Mouse (Mus musculus) kidney, postnatal 0 days (tissue): ENCODE data around the gene Cd300lg. TPM values are rescaled to one million over a fixed set of nuclear protein-coding genes. Genes with fewer than 3 reads are reported as not detected.

Source experiments
- ATAC-seq: fragments of 200-750 bp; cut with Nextera tagmentation; replicated peaks from 2 replicates; pipeline ENCODE4 v1.8.0; 2017; ENCODE audit warnings: low read depth, moderate number of reproducible peaks, moderate TSS enrichment, moderate library complexity; ENCODE audit not compliant: low FRiP score
- DNase-seq: peaks from one replicate; pipeline ENCODE4 v3.0.0-alpha.2; 2016; ENCODE audit warnings: low spot score
- H3K27ac ChIP-seq: fragments of 300-500 bp; sonication (generic); 2 replicates; pipeline ENCODE4 v1.5.1; 2014; ENCODE audit warnings: mild to moderate bottlenecking
- H3K27me3 ChIP-seq: fragments of 300-500 bp; sonication (generic); 2 replicates; pipeline ENCODE4 v1.6.1; 2014; ENCODE audit warnings: low read length, mixed read lengths; ENCODE audit not compliant: insufficient read depth
- H3K36me3 ChIP-seq: fragments of 300-500 bp; sonication (generic); 2 replicates; pipeline ENCODE4 v1.6.1; 2014; ENCODE audit warnings: low read length, mixed read lengths; ENCODE audit not compliant: insufficient read depth
- H3K4me1 ChIP-seq: fragments of 300-500 bp; sonication (generic); replicated peaks from 2 replicates; pipeline ENCODE4 v1.6.1; 2014; ENCODE audit warnings: antibody characterized with exemption, low read length, mixed read lengths; ENCODE audit not compliant: insufficient read depth
- H3K4me2 ChIP-seq: fragments of 300-500 bp; sonication (generic); 2 replicates; pipeline ENCODE4 v1.6.1; 2014; ENCODE audit warnings: mild to moderate bottlenecking, low read length, moderate library complexity, mixed read lengths
- H3K4me3 ChIP-seq: fragments of 300-500 bp; sonication (generic); replicated peaks from 2 replicates; pipeline ENCODE4 v1.5.1; 2014; ENCODE audit warnings: low read depth, low read length
- H3K9ac ChIP-seq: fragments of 300-500 bp; sonication (generic); 2 replicates; pipeline ENCODE4 v1.6.1; 2014; ENCODE audit warnings: low read depth, low read length
- H3K9me3 ChIP-seq: fragments of 300-500 bp; sonication (generic); replicated peaks from 2 replicates; pipeline ENCODE4 v1.6.1; 2016; ENCODE audit warnings: low read length, inconsistent platforms, mixed read lengths
- CTCF ChIP-seq: IDR thresholded peaks from 2 replicates; pipeline ENCODE4 v1.5.1; 2016; ENCODE audit warnings: antibody characterized with exemption, low read depth, mild to moderate bottlenecking, moderate library complexity
- WGBS: fragments of 180-500 bp; shearing (Covaris S2); extraction: QIAGEN DNeasy Blood & Tissue Kit; methylation state at CpG from one replicate; pipeline ENCODE4 v1.1.7; 2014; 5-methylcytosine and 5-hydroxymethylcytosine counted together
- polyA plus RNA-seq: library from polyadenylated mRNA; unstranded; fragments of >200 nt; fragmentation: Nextera tagmentation; extraction: Ambion mirVana; gene quantifications from 2 replicates; pipeline ENCODE4 v1.2.1, GENCODE M21; 2015

The Cd300lg gene
- polyA plus RNA-seq, 1 experiment from 2014 or later, result 2.8 TPM

GRCm38 (mm10) chr11:102013201-102013600 lies 28.1 kb upstream of the Cd300lg start:
- no peaks in the 10 kb centered on the region for H3K27me3 ChIP-seq
- WGBS, result 70% methylated on average over 8 of the region's 8 CpGs
- DNase-seq, result no peak

GRCm38 (mm10) chr11:102015472-102015871 lies 25.8 kb upstream of the Cd300lg start:
- Histone ChIP-seq H3K4me2 (no peak overlapping the region), H3K4me1 (no peaks in the 10 kb centered on the region), H3K4me3 (no peak overlapping the region), H3K36me3 (no peaks in the 10 kb centered on the region), H3K9me3 (no peaks in the 10 kb centered on the region), H3K9ac (no peak overlapping the region), H3K27ac (no peak overlapping the region), H3K27me3 (no peaks in the 10 kb centered on the region)
- no peak for DNase-seq
- TF ChIP-seq CTCF, result no peak
- WGBS, result 63% methylated on average over 6 of the region's 6 CpGs
- no peak for ATAC-seq

More at GRCm38 (mm10) chr11:102013201-102013600, 28.1 kb upstream of the Cd300lg start:
- no peaks in the 10 kb centered on the region for H3K4me1 ChIP-seq
- H3K27ac ChIP-seq, result no peak overlapping the region
- H3K9me3 ChIP-seq, result no peaks in the 10 kb centered on the region
- peak; percentile 18; the same call in 1 of the 2 replicates for TF ChIP-seq CTCF
- no peak for ATAC-seq
- no peaks in the 10 kb centered on the region for H3K36me3 ChIP-seq
- H3K4me2 ChIP-seq, result no peak overlapping the region
- H3K9ac ChIP-seq, result no peak overlapping the region
- no peak overlapping the region for H3K4me3 ChIP-seq

DNA sequence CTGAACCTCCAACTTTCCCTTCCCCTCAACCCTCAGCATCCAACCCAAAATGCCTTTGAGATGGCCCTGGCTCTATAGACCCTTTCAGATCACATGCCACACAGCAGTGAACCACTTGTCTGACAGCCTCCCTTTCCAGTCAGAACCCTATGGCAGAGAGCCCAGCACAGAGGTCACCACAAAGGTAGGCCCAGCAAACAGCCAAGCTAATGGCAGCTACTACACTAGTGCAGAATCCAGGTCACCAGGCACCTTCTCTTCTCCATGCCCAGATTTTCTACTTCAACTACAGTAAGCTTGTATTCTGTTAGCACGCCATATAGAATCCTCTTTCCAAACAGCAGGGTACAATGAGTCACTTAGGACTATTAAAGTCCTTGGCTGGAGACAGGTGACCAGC lies 25.2 kb upstream of the Cd300lg start:
- WGBS, result 100% methylated on average over 1 of the region's 1 CpGs
- no peak for TF ChIP-seq CTCF

DNA sequence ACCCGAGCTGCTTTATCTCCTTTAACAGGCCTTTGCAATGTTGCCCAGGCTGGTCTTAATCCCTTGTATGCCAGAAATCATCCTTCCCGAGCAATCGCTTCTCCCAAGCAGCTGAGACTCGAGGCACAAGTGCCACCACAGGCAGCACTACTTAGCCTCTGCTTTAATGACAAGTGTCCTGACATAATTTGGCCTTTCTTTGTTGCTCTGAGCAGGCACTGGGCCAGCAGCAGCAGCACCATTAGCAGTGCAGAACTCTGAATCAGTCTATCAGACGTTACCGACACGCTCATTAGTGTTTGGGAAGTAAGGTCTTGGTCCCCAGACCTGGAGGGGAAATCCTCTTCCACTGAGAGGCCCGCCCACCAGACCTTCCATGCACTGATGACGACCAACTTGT lies 21.6 kb upstream of the Cd300lg start:
- H3K9ac ChIP-seq, result no peak overlapping the region
- H3K4me2 ChIP-seq, result no peak overlapping the region
- ATAC-seq, result no peak
- 82% methylated on average over 9 of the region's 9 CpGs for WGBS
- no peaks in the 10 kb centered on the region for H3K9me3 ChIP-seq
- H3K4me3 ChIP-seq, result no peak overlapping the region
- no peaks in the 10 kb centered on the region for H3K4me1 ChIP-seq
- no peak overlapping the region for H3K27ac ChIP-seq
- H3K27me3 ChIP-seq, result no peaks in the 10 kb centered on the region
- no peak for DNase-seq
- H3K36me3 ChIP-seq, result no peaks in the 10 kb centered on the region
- TF ChIP-seq CTCF, result no peak

More for the DNA sequence above, 25.2 kb upstream of the Cd300lg start:
- Histone ChIP-seq H3K36me3 (no peaks in the 10 kb centered on the region), H3K4me2 (no peak overlapping the region), H3K4me3 (no peak overlapping the region), H3K9ac (no peak overlapping the region), H3K27me3 (no peaks in the 10 kb centered on the region), H3K27ac (no peak overlapping the region), H3K4me1 (no peaks in the 10 kb centered on the region), H3K9me3 (no peaks in the 10 kb centered on the region)
- no peak for ATAC-seq
- no peak for DNase-seq

DNA sequence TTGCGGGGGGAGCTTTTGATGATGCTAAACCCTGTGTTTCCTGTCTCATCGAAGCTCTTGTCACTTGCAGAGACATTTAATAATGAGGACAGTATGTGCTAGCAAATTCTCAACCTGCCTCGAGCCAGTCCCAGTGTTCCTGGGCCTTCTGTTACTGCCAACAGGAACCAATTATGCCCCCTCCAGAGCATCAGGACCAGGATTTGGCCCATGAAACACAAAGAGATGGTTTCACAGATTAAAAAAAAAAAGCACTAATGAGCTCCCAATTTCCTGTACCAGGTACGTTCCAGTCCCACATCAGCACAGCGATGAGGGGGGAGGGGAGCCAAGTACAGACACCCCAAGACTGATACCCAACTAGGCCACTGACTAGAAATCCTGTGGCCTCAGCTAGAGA lies 20.1 kb upstream of the Cd300lg start:
- Histone ChIP-seq H3K9me3 (no peaks in the 10 kb centered on the region), H3K4me1 (no peaks in the 10 kb centered on the region), H3K27ac (no peak overlapping the region), H3K4me2 (no peak overlapping the region), H3K36me3 (no peaks in the 10 kb centered on the region), H3K9ac (no peak overlapping the region), H3K4me3 (no peak overlapping the region), H3K27me3 (no peaks in the 10 kb centered on the region)
- DNase-seq, result no peak
- WGBS, result 81% methylated on average over 5 of the region's 5 CpGs
- no peak for TF ChIP-seq CTCF
- ATAC-seq, result no peak

GRCm38 (mm10) chr11:102023406-102023805 lies 17.9 kb upstream of the Cd300lg start:
- Histone ChIP-seq H3K4me2 (no peak overlapping the region), H3K27ac (no peak overlapping the region), H3K36me3 (no peaks in the 10 kb centered on the region), H3K27me3 (no peaks in the 10 kb centered on the region), H3K9me3 (no peaks in the 10 kb centered on the region), H3K4me3 (no peak overlapping the region), H3K9ac (no peak overlapping the region), H3K4me1 (0 out of 2 replicates have a peak, but pooled peaks cover 4% of the 10 kb centered on the region)
- TF ChIP-seq CTCF, result no peak
- DNase-seq (no peak), ATAC-seq (no peak)
- WGBS, result 73% methylated on average over 13 of the region's 13 CpGs
